Mouse (Mus musculus): ENCODE measurements around the gene Schip1.

GRCm38 (mm10) chr3:68403783-68404217, 339.2 kb downstream of the Schip1 start:
- TF ChIP-seq POLR2A (IDR thresholded peaks at IDR 0.05; ENCODE audit: control insufficient read depth, low read depth, low read length) (no peak), CTCF (IDR thresholded peaks at IDR 0.05; ENCODE audit: control insufficient read depth, insufficient read depth, insufficient replicate concordance, low read depth, low read length) (no peak)

All from testis, adult 2 months (tissue).